Mouse (Mus musculus): ENCODE results near the gene Klrb1f. TPM values are rescaled to one million over a fixed set of nuclear protein-coding genes. Genes with fewer than 3 reads are reported as not detected.

Klrb1f gene
- polyA plus RNA-seq, 1 experiment from 2014 or later: 0.14 TPM

- H3K36me3 ChIP-seq (ENCODE audit: inconsistent target): no peaks in the 10 kb centered on the region
- H3K79me2 ChIP-seq (ENCODE audit: inconsistent target): no peaks in the 10 kb centered on the region
- H3K27ac ChIP-seq: no peak overlapping the region
- no peak overlapping the region for H3K4me3 ChIP-seq (ENCODE audit: inconsistent target)
- WGBS (ENCODE audit: missing documents): 50% methylated on average over 2 of the region's 2 CpGs
Measured at GRCm38 (mm10) chr6:129033397-129033796, 12.3 kb upstream of the Klrb1f start.

- H3K36me3 ChIP-seq (ENCODE audit: inconsistent target): no peaks in the 10 kb centered on the region
- no peaks in the 10 kb centered on the region for H3K79me2 ChIP-seq (ENCODE audit: inconsistent target)
- no peak overlapping the region for H3K4me3 ChIP-seq (ENCODE audit: inconsistent target)
- WGBS (ENCODE audit: missing documents): 40% methylated on average over 2 of the region's 2 CpGs
- H3K27ac ChIP-seq: no peak overlapping the region
Measured at GRCm38 (mm10) chr6:129035017-129035416, 10.7 kb upstream of the Klrb1f start.

GRCm38 (mm10) chr6:129036326-129036725 lies 9.4 kb upstream of the Klrb1f start:
- H3K27ac ChIP-seq: no peak overlapping the region
- no peaks in the 10 kb centered on the region for H3K79me2 ChIP-seq (ENCODE audit: inconsistent target)
- H3K36me3 ChIP-seq (ENCODE audit: inconsistent target): no peaks in the 10 kb centered on the region
- H3K4me3 ChIP-seq (ENCODE audit: inconsistent target): no peak overlapping the region

GRCm38 (mm10) chr6:129036890-129037463 lies 8.7 kb upstream of the Klrb1f start:
- no peak overlapping the region for H3K27ac ChIP-seq
- H3K79me2 ChIP-seq (ENCODE audit: inconsistent target): no peaks in the 10 kb centered on the region
- H3K36me3 ChIP-seq (ENCODE audit: inconsistent target): no peaks in the 10 kb centered on the region
- H3K4me3 ChIP-seq (ENCODE audit: inconsistent target): no peak overlapping the region
- WGBS (ENCODE audit: missing documents): 11% methylated on average over 2 of the region's 2 CpGs

GRCm38 (mm10) chr6:129041470-129041869 lies 4.2 kb upstream of the Klrb1f start:
- H3K79me2 ChIP-seq (ENCODE audit: inconsistent target): no peaks in the 10 kb centered on the region

GRCm38 (mm10) chr6:129042470-129042869 lies 3.2 kb upstream of the Klrb1f start:
- no peaks in the 10 kb centered on the region for H3K36me3 ChIP-seq (ENCODE audit: inconsistent target)
- no peak overlapping the region for H3K27ac ChIP-seq
- no peaks in the 10 kb centered on the region for H3K79me2 ChIP-seq (ENCODE audit: inconsistent target)
- no peak overlapping the region for H3K4me3 ChIP-seq (ENCODE audit: inconsistent target)

More at GRCm38 (mm10) chr6:129041470-129041869, 4.2 kb upstream of the Klrb1f start:
- Histone ChIP-seq H3K4me3 (ENCODE audit: inconsistent target) (no peak overlapping the region), H3K27ac (no peak overlapping the region), H3K36me3 (ENCODE audit: inconsistent target) (no peaks in the 10 kb centered on the region)
- 97% methylated on average over 2 of the region's 2 CpGs for WGBS (ENCODE audit: missing documents)

- 61% methylated on average over 4 of the region's 4 CpGs for WGBS (ENCODE audit: missing documents)
- no peak overlapping the region for H3K4me3 ChIP-seq (ENCODE audit: inconsistent target)
Measured at GRCm38 (mm10) chr6:129048381-129048780, 2.7 kb downstream of the Klrb1f start.

GRCm38 (mm10) chr6:129048857-129049473 lies 3.3 kb downstream of the Klrb1f start:
- Histone ChIP-seq H3K79me2 (ENCODE audit: inconsistent target) (no peaks in the 10 kb centered on the region), H3K36me3 (ENCODE audit: inconsistent target) (no peaks in the 10 kb centered on the region), H3K27ac (peak overlapping the region; percentile 37), H3K4me3 (ENCODE audit: inconsistent target) (peak overlapping the region; percentile 10; the same call in 1 of the 2 replicates)
- WGBS (ENCODE audit: missing documents): 2% methylated on average over 13 of the region's 13 CpGs

More at GRCm38 (mm10) chr6:129048381-129048780, 2.7 kb downstream of the Klrb1f start:
- Histone ChIP-seq H3K79me2 (ENCODE audit: inconsistent target) (no peaks in the 10 kb centered on the region), H3K27ac (no peak overlapping the region), H3K36me3 (ENCODE audit: inconsistent target) (no peaks in the 10 kb centered on the region)

- Histone ChIP-seq H3K79me2 (ENCODE audit: inconsistent target) (no peaks in the 10 kb centered on the region), H3K36me3 (ENCODE audit: inconsistent target) (no peaks in the 10 kb centered on the region), H3K27ac (no peak overlapping the region), H3K4me3 (ENCODE audit: inconsistent target) (peak overlapping the region; percentile 12; the same call in 1 of the 2 replicates)
- WGBS (ENCODE audit: missing documents): 17% methylated on average over 7 of the region's 8 CpGs
Measured at GRCm38 (mm10) chr6:129049596-129050251, 4.0 kb downstream of the Klrb1f start.

- WGBS (ENCODE audit: missing documents): 98% methylated on average over 3 of the region's 3 CpGs
- Histone ChIP-seq H3K36me3 (ENCODE audit: inconsistent target) (no peaks in the 10 kb centered on the region), H3K27ac (no peak overlapping the region), H3K4me3 (ENCODE audit: inconsistent target) (no peak overlapping the region), H3K79me2 (ENCODE audit: inconsistent target) (no peaks in the 10 kb centered on the region)
Measured at GRCm38 (mm10) chr6:129051086-129051485, 5.4 kb downstream of the Klrb1f start.

GRCm38 (mm10) chr6:129051731-129052130 lies 6.0 kb downstream of the Klrb1f start:
- Histone ChIP-seq H3K27ac (no peak overlapping the region), H3K79me2 (ENCODE audit: inconsistent target) (no peaks in the 10 kb centered on the region), H3K4me3 (ENCODE audit: inconsistent target) (no peak overlapping the region), H3K36me3 (ENCODE audit: inconsistent target) (no peaks in the 10 kb centered on the region)
- 68% methylated on average over 5 of the region's 5 CpGs for WGBS (ENCODE audit: missing documents)

GRCm38 (mm10) chr6:129056237-129056636 lies 10.5 kb downstream of the Klrb1f start:
- no peak overlapping the region for H3K27ac ChIP-seq
- WGBS (ENCODE audit: missing documents): 96% methylated on average over 3 of the region's 3 CpGs
- H3K36me3 ChIP-seq (ENCODE audit: inconsistent target): no peaks in the 10 kb centered on the region
- H3K79me2 ChIP-seq (ENCODE audit: inconsistent target): no peaks in the 10 kb centered on the region
- H3K4me3 ChIP-seq (ENCODE audit: inconsistent target): no peak overlapping the region

GRCm38 (mm10) chr6:129058013-129058412 lies 12.3 kb downstream of the Klrb1f start:
- H3K79me2 ChIP-seq (ENCODE audit: inconsistent target): no peaks in the 10 kb centered on the region
- H3K4me3 ChIP-seq (ENCODE audit: inconsistent target): no peak overlapping the region

GRCm38 (mm10) chr6:129065407-129065806 lies 19.7 kb downstream of the Klrb1f start:
- no peak overlapping the region for H3K4me3 ChIP-seq (ENCODE audit: inconsistent target)
- 45% methylated on average over 3 of the region's 3 CpGs for WGBS (ENCODE audit: missing documents)
- no peaks in the 10 kb centered on the region for H3K36me3 ChIP-seq (ENCODE audit: inconsistent target)
- no peak overlapping the region for H3K27ac ChIP-seq
- H3K79me2 ChIP-seq (ENCODE audit: inconsistent target): no peaks in the 10 kb centered on the region

More at GRCm38 (mm10) chr6:129058013-129058412, 12.3 kb downstream of the Klrb1f start:
- H3K36me3 ChIP-seq (ENCODE audit: inconsistent target): no peaks in the 10 kb centered on the region
- H3K27ac ChIP-seq: no peak overlapping the region

- Histone ChIP-seq H3K27ac (no peak overlapping the region), H3K79me2 (ENCODE audit: inconsistent target) (no peaks in the 10 kb centered on the region), H3K4me3 (ENCODE audit: inconsistent target) (no peak overlapping the region), H3K36me3 (ENCODE audit: inconsistent target) (no peaks in the 10 kb centered on the region)
- 63% methylated on average over 3 of the region's 3 CpGs for WGBS (ENCODE audit: missing documents)
Measured at GRCm38 (mm10) chr6:129065857-129066256, 20.2 kb downstream of the Klrb1f start.
